Mouse (Mus musculus): ENCODE results near the gene Ctps2. TPM values are rescaled to one million over a fixed set of nuclear protein-coding genes. Genes with fewer than 3 reads are reported as not detected.

Ctps2 gene
- total RNA-seq (2023), result 100 to 1,000 TPM; 142 to 146 TPM

GRCm38 (mm10) chrX:162900938-162901337 is at the start of gene Ctps2:
Gene Ctps2, plus strand, starts transcription at chrX:162901238.

GRCm38 (mm10) chrX:162887931-162888511 is 13.0 kb upstream of the Ctps2 start, which contains the start of gene Syap1:
Gene Syap1, minus strand, starts transcription at chrX:162888447.

DNA sequence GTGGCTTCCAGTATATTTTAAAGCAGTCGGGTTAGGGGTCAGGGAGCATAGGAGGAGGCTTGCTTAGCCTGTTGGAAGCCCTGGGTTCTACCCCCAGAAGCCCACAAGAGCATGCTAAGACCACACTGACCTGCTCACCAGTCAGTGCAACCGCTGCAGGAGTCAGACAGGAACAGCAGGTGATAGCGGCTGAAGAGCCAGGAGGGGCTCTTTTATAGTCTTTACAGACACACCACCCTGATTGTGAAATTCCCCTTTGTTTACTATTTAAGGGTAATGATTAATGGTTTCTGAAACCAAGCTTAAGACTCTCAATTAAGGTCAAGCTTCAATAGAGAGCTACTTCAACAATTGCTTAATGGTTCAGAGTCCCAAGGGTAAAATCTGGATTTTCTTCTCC is 63.3 kb downstream of the Ctps2 start, which contains the start of gene S100g:
Gene S100g (minus strand): TSS at position 217 of the 400 bp plus-strand sequence.

Other genes starting within 250 kb of the Ctps2 start
- 100 to 1,000 TPM; 109 to 115 TPM for gene Rbbp7, start 140.8 kb upstream of the Ctps2 start, total RNA-seq (2023)
- gene Txlng, start 71.8 kb upstream of the Ctps2 start, total RNA-seq (2023), result 10 to 100 TPM; 31.3 to 37.5 TPM
- 10 to 100 TPM; 20.1 to 21.3 TPM for gene Syap1, start 12.8 kb upstream of the Ctps2 start, total RNA-seq (2023)
- not detected for gene S100g, start 63.4 kb downstream of the Ctps2 start, total RNA-seq (2023)